Mouse (Mus musculus): ENCODE results near the gene Atmin. TPM values are rescaled to one million over a fixed set of nuclear protein-coding genes. Genes with fewer than 3 reads are reported as not detected.

Gene Atmin
- polyA plus RNA-seq, 1 experiment from 2014 or later: 10.2 TPM

GRCm38 (mm10) chr8:116923526-116923925, 19.7 kb upstream of the Atmin start:
- no peak overlapping the region for H3K4me3 ChIP-seq (ENCODE audit: low read length)
- no peak for ATAC-seq (replicated peaks; ENCODE audit: extremely low read depth, insufficient read depth, low FRiP score)
- no peak overlapping the region for H3K9ac ChIP-seq (ENCODE audit: low read length)
- H3K9me3 ChIP-seq (replicated peaks; ENCODE audit: control insufficient read depth, low read length): no peaks in the 10 kb centered on the region
- H3K27ac ChIP-seq (ENCODE audit: low read length): no peak overlapping the region
- peaks cover 16% of the 10 kb centered on the region for H3K4me1 ChIP-seq (ENCODE audit: control insufficient read depth, insufficient read depth, low read length)
- no peak overlapping the region for H3K4me2 ChIP-seq (ENCODE audit: low read depth, low read length)
- 76% methylated on average over 8 of the region's 8 CpGs for WGBS
- H3K36me3 ChIP-seq (ENCODE audit: control insufficient read depth, insufficient read depth): peaks cover 18% of the 10 kb centered on the region
- H3K27me3 ChIP-seq (ENCODE audit: control insufficient read depth, insufficient read depth, low read length): no peaks in the 10 kb centered on the region

GRCm38 (mm10) chr8:116927880-116928279, 15.3 kb upstream of the Atmin start:
- Histone ChIP-seq H3K36me3 (ENCODE audit: control insufficient read depth, insufficient read depth) (peaks cover 31% of the 10 kb centered on the region), H3K4me2 (ENCODE audit: low read depth, low read length) (no peak overlapping the region), H3K27me3 (ENCODE audit: control insufficient read depth, insufficient read depth, low read length) (no peaks in the 10 kb centered on the region), H3K4me3 (ENCODE audit: low read length) (no peak overlapping the region), H3K9ac (ENCODE audit: low read length) (no peak overlapping the region), H3K9me3 (replicated peaks; ENCODE audit: control insufficient read depth, low read length) (no peaks in the 10 kb centered on the region), H3K27ac (ENCODE audit: low read length) (no peak overlapping the region), H3K4me1 (ENCODE audit: control insufficient read depth, insufficient read depth, low read length) (no peaks in the 10 kb centered on the region; the same call in 1 of the 2 replicates)
- no peak for ATAC-seq (replicated peaks; ENCODE audit: extremely low read depth, insufficient read depth, low FRiP score)
- 84% methylated on average over 9 of the region's 9 CpGs for WGBS

- no peak for ATAC-seq (replicated peaks; ENCODE audit: extremely low read depth, insufficient read depth, low FRiP score)
- peaks cover 31% of the 10 kb centered on the region for H3K36me3 ChIP-seq (ENCODE audit: control insufficient read depth, insufficient read depth)
- no peaks in the 10 kb centered on the region for H3K27me3 ChIP-seq (ENCODE audit: control insufficient read depth, insufficient read depth, low read length)
- H3K4me2 ChIP-seq (ENCODE audit: low read depth, low read length): no peak overlapping the region
- 88% methylated on average over 5 of the region's 5 CpGs for WGBS
- no peak overlapping the region for H3K27ac ChIP-seq (ENCODE audit: low read length)
- H3K9me3 ChIP-seq (replicated peaks; ENCODE audit: control insufficient read depth, low read length): no peaks in the 10 kb centered on the region
- H3K9ac ChIP-seq (ENCODE audit: low read length): no peak overlapping the region
- no peaks in the 10 kb centered on the region for H3K4me1 ChIP-seq (ENCODE audit: control insufficient read depth, insufficient read depth, low read length)
- no peak overlapping the region for H3K4me3 ChIP-seq (ENCODE audit: low read length)
These were observed 14.6 kb upstream of the Atmin start for GRCm38 (mm10) chr8:116928588-116928987.

GRCm38 (mm10) chr8:116934976-116935375, 8.2 kb upstream of the Atmin start:
- Histone ChIP-seq H3K4me1 (ENCODE audit: control insufficient read depth, insufficient read depth, low read length) (no peaks in the 10 kb centered on the region), H3K27ac (ENCODE audit: low read length) (no peak overlapping the region), H3K9me3 (replicated peaks; ENCODE audit: control insufficient read depth, low read length) (no peaks in the 10 kb centered on the region), H3K27me3 (ENCODE audit: control insufficient read depth, insufficient read depth, low read length) (no peaks in the 10 kb centered on the region), H3K4me2 (ENCODE audit: low read depth, low read length) (no peak overlapping the region), H3K9ac (ENCODE audit: low read length) (no peak overlapping the region), H3K4me3 (ENCODE audit: low read length) (no peak overlapping the region), H3K36me3 (ENCODE audit: control insufficient read depth, insufficient read depth) (peaks cover 23% of the 10 kb centered on the region)
- 89% methylated on average over 4 of the region's 4 CpGs for WGBS
- ATAC-seq (replicated peaks; ENCODE audit: extremely low read depth, insufficient read depth, low FRiP score): no peak

GRCm38 (mm10) chr8:116935506-116935905, 7.7 kb upstream of the Atmin start:
- no peak overlapping the region for H3K9ac ChIP-seq (ENCODE audit: low read length)
- no peak overlapping the region for H3K4me3 ChIP-seq (ENCODE audit: low read length)
- H3K9me3 ChIP-seq (replicated peaks; ENCODE audit: control insufficient read depth, low read length): no peaks in the 10 kb centered on the region
- peaks cover 23% of the 10 kb centered on the region for H3K36me3 ChIP-seq (ENCODE audit: control insufficient read depth, insufficient read depth)
- no peak overlapping the region for H3K4me2 ChIP-seq (ENCODE audit: low read depth, low read length)
- 79% methylated on average over 6 of the region's 6 CpGs for WGBS
- no peaks in the 10 kb centered on the region for H3K27me3 ChIP-seq (ENCODE audit: control insufficient read depth, insufficient read depth, low read length)
- no peak for ATAC-seq (replicated peaks; ENCODE audit: extremely low read depth, insufficient read depth, low FRiP score)
- H3K27ac ChIP-seq (ENCODE audit: low read length): no peak overlapping the region
- no peaks in the 10 kb centered on the region for H3K4me1 ChIP-seq (ENCODE audit: control insufficient read depth, insufficient read depth, low read length)

- Histone ChIP-seq H3K27ac (ENCODE audit: low read length) (no peak overlapping the region), H3K36me3 (ENCODE audit: control insufficient read depth, insufficient read depth) (peaks cover 8% of the 10 kb centered on the region), H3K9me3 (replicated peaks; ENCODE audit: control insufficient read depth, low read length) (no peaks in the 10 kb centered on the region), H3K9ac (ENCODE audit: low read length) (no peak overlapping the region), H3K27me3 (ENCODE audit: control insufficient read depth, insufficient read depth, low read length) (no peaks in the 10 kb centered on the region), H3K4me2 (ENCODE audit: low read depth, low read length) (peak overlapping the region; percentile 42; the same call in 1 of the 2 replicates), H3K4me3 (ENCODE audit: low read length) (no peak overlapping the region), H3K4me1 (ENCODE audit: control insufficient read depth, insufficient read depth, low read length) (peaks cover 31% of the 10 kb centered on the region)
- WGBS: 65% methylated on average over 12 of the region's 12 CpGs
- ATAC-seq (replicated peaks; ENCODE audit: extremely low read depth, insufficient read depth, low FRiP score): no peak
These were observed 722 bp upstream of the Atmin start for GRCm38 (mm10) chr8:116942284-116943058.

- Histone ChIP-seq H3K9ac (ENCODE audit: low read length) (peak overlapping the region; percentile 86), H3K27ac (ENCODE audit: low read length) (peak overlapping the region; percentile 42), H3K4me3 (ENCODE audit: low read length) (peak overlapping the region; percentile 82), H3K9me3 (replicated peaks; ENCODE audit: control insufficient read depth, low read length) (no peaks in the 10 kb centered on the region), H3K36me3 (ENCODE audit: control insufficient read depth, insufficient read depth) (no peaks in the 10 kb centered on the region), H3K27me3 (ENCODE audit: control insufficient read depth, insufficient read depth, low read length) (no peaks in the 10 kb centered on the region), H3K4me1 (ENCODE audit: control insufficient read depth, insufficient read depth, low read length) (peaks cover 40% of the 10 kb centered on the region), H3K4me2 (ENCODE audit: low read depth, low read length) (peak overlapping the region; percentile 69)
- ATAC-seq (replicated peaks; ENCODE audit: extremely low read depth, insufficient read depth, low FRiP score): peak; percentile 30; the same call in 1 of the 2 replicates
- WGBS: under 1% methylated on average over 62 of the region's 62 CpGs
These were observed 577 bp downstream of the Atmin start for GRCm38 (mm10) chr8:116943555-116944384.

- WGBS: 14% methylated on average over 4 of the region's 4 CpGs
- Histone ChIP-seq H3K9me3 (replicated peaks; ENCODE audit: control insufficient read depth, low read length) (no peaks in the 10 kb centered on the region), H3K4me2 (ENCODE audit: low read depth, low read length) (peak overlapping the region; percentile 69), H3K9ac (ENCODE audit: low read length) (peak overlapping the region; percentile 86), H3K27ac (ENCODE audit: low read length) (no peak overlapping the region), H3K36me3 (ENCODE audit: control insufficient read depth, insufficient read depth) (no peaks in the 10 kb centered on the region), H3K4me3 (ENCODE audit: low read length) (peak overlapping the region; percentile 82), H3K4me1 (ENCODE audit: control insufficient read depth, insufficient read depth, low read length) (peaks cover 40% of the 10 kb centered on the region), H3K27me3 (ENCODE audit: control insufficient read depth, insufficient read depth, low read length) (no peaks in the 10 kb centered on the region)
- ATAC-seq (replicated peaks; ENCODE audit: extremely low read depth, insufficient read depth, low FRiP score): no peak
These were observed 1.1 kb downstream of the Atmin start for GRCm38 (mm10) chr8:116944385-116944696.

All from heart, embryonic 16.5 days (tissue).